In genomic region chr16:17759813-17760321, GRCm38 (mm10) we compare ENCODE assay signal across 8 mouse cellular contexts. TPM values are rescaled to one million over a fixed set of nuclear protein-coding genes. Genes with fewer than 3 reads are reported as not detected.
DNase-seq lines count a peak whose midpoint lies in the region; ATAC-seq and TF ChIP-seq lines count a peak whose summit lies in the region.

No protein-coding gene starts in this region.

- no peak for TF ChIP-seq CTCF in Patski (IDR thresholded peaks at IDR 0.05)
- TF ChIP-seq CTCF in lung, adult 2 months (IDR thresholded peaks at IDR 0.05; ENCODE audit: insufficient read depth, low read length), result no peak

- peak overlapping the region; percentile 69 for H3K4me3 ChIP-seq in forebrain, embryonic 13.5 days
- peak overlapping the region; percentile 73 for H3K4me3 ChIP-seq in lung, adult 2 months (replicated peaks; ENCODE audit: extremely low read depth, low read depth, low read length)

- peak; percentile 52 for ATAC-seq in Patski
- peak; percentile 41 for ATAC-seq in cerebellum, adult (ENCODE audit: insufficient number of reproducible peaks, low FRiP score, low TSS enrichment)
- ATAC-seq in forebrain, embryonic 13.5 days, result peak; percentile 62; the same call in 1 of the 2 replicates

- WGBS in forebrain, embryonic 13.5 days, result under 1% methylated on average over 39 of the region's 54 CpGs
- under 1% methylated on average over 54 of the region's 54 CpGs for WGBS in lung, adult 2 months

- peak overlapping the region; percentile 95 for H3K4me2 ChIP-seq in forebrain, embryonic 13.5 days

- intact Hi-C loops in heart, postnatal 25 days (cut with DNase I), result loop anchor here (5.0 kb wide), 1 partner anchor 47 kb away; no protein-coding TSS in a partner anchor

- no peaks in the 10 kb centered on the region for H3K9me3 ChIP-seq in forebrain, embryonic 13.5 days (replicated peaks)

- peaks cover 27% of the 10 kb centered on the region for H3K4me1 ChIP-seq in forebrain, embryonic 13.5 days
- no peaks in the 10 kb centered on the region for H3K4me1 ChIP-seq in lung, adult 2 months (ENCODE audit: control insufficient read depth, insufficient read depth, low read length)

- H3K27me3 ChIP-seq in Patski, result no peaks in the 10 kb centered on the region
- 0 out of 2 replicates have a peak, but pooled peaks cover 5% of the 10 kb centered on the region for H3K27me3 ChIP-seq in forebrain, embryonic 13.5 days

- in situ Hi-C loops in Patski (cut with MboI; ENCODE audit: low pct_unique_long_range_greater_than_20kb), result no loop called here

- no peak for DNase-seq in Patski (ENCODE audit: low read depth, low spot score)
- DNase-seq in heart, postnatal 25 days (ENCODE audit: low spot score), result peak; percentile 23
- DNase-seq in kidney, postnatal 4 days, result peak; percentile 65 to 75
- DNase-seq in lung, adult 2 months, result peak; percentile 62
- peak; percentile 38 for DNase-seq in ovary, postnatal 14 days (ENCODE audit: low spot score)
- DNase-seq in c-Kit-positive CD71-positive TER-119-positive erythroid progenitor cells, embryonic 14.5 days (ENCODE audit: low spot score), result no peak

- peak overlapping the region; percentile 57; the same call in 1 of the 2 replicates for H3K27ac ChIP-seq in forebrain, embryonic 13.5 days

- CTCF ChIA-PET in Patski (lab: Charles Lee), result interaction anchor here (0.9 to 3.3 kb wide), 15 partner anchors 9 to 89 kb away, joined by 3 to 22 read pairs (median 6); partner anchors contain the start of gene Med15

- TF ChIP-seq POLR2A in lung, adult 2 months (IDR thresholded peaks at IDR 0.05; ENCODE audit: borderline replicate concordance, extremely low read depth, low read depth, low read length), result no peak

- H3K9ac ChIP-seq in forebrain, embryonic 13.5 days, result peak overlapping the region; percentile 91

- POLR2A ChIA-PET in Patski (lab: Charles Lee), result interaction anchor here (0.9 to 1.8 kb wide), 8 partner anchors 10 to 54 kb away, joined by 3 to 6 read pairs (median 4); no protein-coding TSS in a partner anchor

- peaks cover 9% of the 10 kb centered on the region; the same call in 1 of the 2 replicates for H3K36me3 ChIP-seq in forebrain, embryonic 13.5 days (ENCODE audit: poor library complexity, severe bottlenecking)

RNA-seq across cellular contexts. Expression of gene Klhl22, which starts 0.4 kb away (rescaled TPM):
- 128 TPM for polyA plus RNA-seq in Patski (2021)
- polyA plus RNA-seq in forebrain, embryonic 13.5 days (2015; fragmentation: Nextera tagmentation; extraction: Ambion mirVana), result 53.4 and 55.6 TPM in 2 replicates
- 10 to 100 TPM; 16.1 to 16.7 TPM for total RNA-seq in heart, postnatal 25 days (2021)
- 39.4 and 42.0 TPM in 2 replicates for polyA plus RNA-seq in lung, adult 2 months (2012; rRNA removed)

RNA-seq across cellular contexts. Expression of gene Med15, which starts 27.2 kb away (rescaled TPM):
- 69.1 TPM for polyA plus RNA-seq in Patski (2021)
- polyA plus RNA-seq in forebrain, embryonic 13.5 days (2015; fragmentation: Nextera tagmentation; extraction: Ambion mirVana), result 42.0 and 45.2 TPM in 2 replicates
- 10 to 100 TPM; 24.5 to 26.6 TPM for total RNA-seq in heart, postnatal 25 days (2021)
- polyA plus RNA-seq in lung, adult 2 months (2012; rRNA removed), result 96.9 and 109 TPM in 2 replicates

RNA-seq across cellular contexts. Expression of gene Scarf2, which starts 37.2 kb away (rescaled TPM):
- polyA plus RNA-seq in Patski (2021), result 60.3 TPM
- polyA plus RNA-seq in forebrain, embryonic 13.5 days (2015; fragmentation: Nextera tagmentation; extraction: Ambion mirVana), result 0.76 and 1.1 TPM in 2 replicates
- 1 to 10 TPM; 5.1 to 5.6 TPM for total RNA-seq in heart, postnatal 25 days (2021)
- 215 and 266 TPM in 2 replicates for polyA plus RNA-seq in lung, adult 2 months (2012; rRNA removed)

Comparison
In these comparisons a context has a peak if more than half of its experiments do, and no peak if none do; other contexts are left out.
1. DNase-seq: peak in heart, postnatal 25 days (single experiment), kidney, postnatal 4 days (2 of 2), lung, adult 2 months (single experiment) and ovary, postnatal 14 days (single experiment); none in Patski (single experiment) and c-Kit-positive CD71-positive TER-119-positive erythroid progenitor cells, embryonic 14.5 days (single experiment).
2. RNA of gene Scarf2, which starts 37.2 kb away (polyA plus RNA-seq): 215 to 266 TPM in lung, adult 2 months and 60.3 TPM in Patski (single experiment); 0.76 to 1.1 TPM in forebrain, embryonic 13.5 days; every median in the first group is over 10 times any median in the second.
3. Peak in every context shown above with its lines, with median percentiles within 50 percentile points of each other: ATAC-seq.